Mouse (Mus musculus) megakaryocyte, embryonic 14.5 days (primary cell): ENCODE measurements around the gene Wdtc1. TPM values are rescaled to one million over a fixed set of nuclear protein-coding genes. Genes with fewer than 3 reads are reported as not detected.

Experiments used
- H3K27me3 ChIP-seq: replicated peaks from 2 replicates; pipeline ENCODE3; 2012; ENCODE audit warnings: inconsistent platforms
- H3K36me3 ChIP-seq: replicated peaks from 2 replicates; pipeline ENCODE3; 2012; ENCODE audit warnings: low read length, inconsistent platforms, mixed read lengths
- H3K4me1 ChIP-seq: 2 replicates; pipeline ENCODE4 v1.6.1; 2012; ENCODE audit warnings: inconsistent platforms
- H3K4me3 ChIP-seq: replicated peaks from 2 replicates; pipeline ENCODE3; 2012; ENCODE audit warnings: moderate library complexity, mild to moderate bottlenecking, inconsistent platforms
- H3K9me3 ChIP-seq: 2 replicates; pipeline ENCODE4 v1.6.1; 2012; ENCODE audit warnings: inconsistent platforms
- FLI1 ChIP-seq: IDR thresholded peaks from 2 replicates; pipeline ENCODE4 v1.6.1; 2012; ENCODE audit warnings: low read length, inconsistent platforms, mixed read lengths
- GATA1 ChIP-seq: IDR thresholded peaks from 3 replicates; pipeline ENCODE4 v1.6.1; 2012; ENCODE audit warnings: mixed read lengths, low read length, inconsistent platforms, borderline replicate concordance
- polyA plus RNA-seq: library from polyadenylated mRNA; stranded (reverse); fragments of >175 nt; gene quantifications from 2 replicates; pipeline ENCODE4 v1.2.3, GENCODE M21; 2012; ENCODE audit warnings: low replicate concordance; ENCODE audit not compliant: insufficient read depth

Wdtc1 gene
- polyA plus RNA-seq, 1 experiment = 85.7 TPM

GRCm38 (mm10) chr4:133379046-133379347 lies 25.7 kb upstream of the Wdtc1 start:
- H3K4me3 ChIP-seq = peak overlapping the region; percentile 80
- TF ChIP-seq FLI1 (no peak), GATA1 (no peak)
- H3K4me1 ChIP-seq = peaks cover 76% of the 10 kb centered on the region
- no peaks in the 10 kb centered on the region for H3K27me3 ChIP-seq
- no peaks in the 10 kb centered on the region for H3K9me3 ChIP-seq
- peaks cover 66% of the 10 kb centered on the region for H3K36me3 ChIP-seq

DNA sequence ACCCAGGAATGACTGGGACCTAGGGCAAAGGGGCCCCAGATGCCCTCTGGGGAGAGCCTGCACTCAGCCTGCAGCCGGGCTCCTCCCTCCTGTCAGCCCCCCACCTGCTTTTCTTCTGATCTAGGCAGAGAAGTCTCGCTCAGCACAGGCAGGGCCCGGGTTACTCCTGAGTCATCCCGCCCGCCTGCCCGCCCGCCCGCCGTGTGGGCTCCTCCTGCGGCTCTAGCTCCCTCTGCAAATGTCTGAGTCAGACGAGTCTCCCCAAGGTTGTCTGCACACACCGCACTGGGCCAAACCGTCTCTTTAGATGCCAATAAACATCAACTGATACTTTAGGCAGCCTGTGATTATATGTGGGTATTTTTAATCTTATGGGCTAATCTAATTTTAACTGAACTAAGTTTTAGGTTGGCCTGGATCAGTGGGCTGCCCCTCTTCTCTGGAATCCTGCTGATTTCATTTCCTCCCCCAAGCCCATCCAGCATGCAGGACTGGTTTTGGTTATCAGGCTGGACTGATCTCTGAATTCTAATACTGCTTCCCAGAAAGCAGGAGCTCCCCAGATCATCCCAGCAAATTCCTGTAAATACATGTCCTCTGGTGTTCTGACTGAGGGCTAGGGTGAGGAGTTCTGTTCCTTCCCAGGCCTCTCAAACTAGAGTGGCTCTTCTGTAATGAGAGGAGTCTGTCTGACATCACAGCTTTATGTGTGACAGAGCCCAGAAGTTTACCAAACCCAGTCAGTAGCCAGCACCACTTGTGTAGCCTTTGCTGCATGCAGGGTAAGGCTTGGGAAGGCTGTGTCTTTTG lies 25.2 kb upstream of the Wdtc1 start:
- H3K4me1 ChIP-seq = peaks cover 82% of the 10 kb centered on the region
- H3K4me3 ChIP-seq = peak overlapping the region; percentile 80
- TF ChIP-seq FLI1 (no peak), GATA1 (no peak)
- H3K36me3 ChIP-seq = peaks cover 67% of the 10 kb centered on the region
- no peaks in the 10 kb centered on the region for H3K9me3 ChIP-seq
- H3K27me3 ChIP-seq = no peaks in the 10 kb centered on the region

DNA sequence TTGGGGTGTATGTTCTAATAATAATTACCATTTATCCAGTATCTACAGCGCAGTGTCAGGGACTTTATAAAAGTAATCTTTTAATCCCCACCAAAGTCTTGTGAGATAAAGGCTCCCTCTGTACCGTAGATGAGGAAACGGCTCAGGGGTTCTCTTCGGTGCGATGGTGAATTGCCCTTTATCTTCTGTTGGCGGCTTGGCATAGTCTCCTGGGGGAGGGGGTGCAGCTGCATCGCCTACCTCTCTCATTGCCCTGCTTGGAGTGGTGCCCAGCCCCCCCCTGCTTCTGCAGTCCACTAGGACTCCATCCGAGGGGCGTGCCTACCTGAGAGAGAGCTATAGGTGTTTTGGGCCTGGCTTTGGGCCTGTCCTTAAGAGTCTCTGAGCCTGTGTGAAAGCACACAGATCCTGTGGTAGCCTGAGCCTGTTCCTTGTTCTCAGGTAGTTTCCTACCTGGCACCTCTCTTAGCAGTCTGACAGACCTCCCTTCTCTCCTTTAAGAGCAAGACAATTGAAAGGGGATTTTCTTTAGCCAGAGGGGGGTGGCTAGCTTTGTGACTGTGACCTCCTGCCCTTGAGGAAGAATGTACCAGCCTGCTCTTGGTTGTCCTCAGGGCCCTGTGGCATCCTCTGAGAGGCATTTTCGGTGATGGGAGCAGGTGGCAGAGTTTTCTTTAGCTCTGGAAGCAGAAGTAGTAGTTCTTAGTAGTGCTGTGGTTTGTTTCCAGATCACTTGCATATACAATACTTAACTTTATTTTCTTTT lies 22.7 kb upstream of the Wdtc1 start:
- H3K27me3 ChIP-seq = no peaks in the 10 kb centered on the region
- TF ChIP-seq FLI1 (no peak), GATA1 (no peak)
- no peaks in the 10 kb centered on the region for H3K9me3 ChIP-seq
- H3K4me1 ChIP-seq = peaks cover 99% of the 10 kb centered on the region
- H3K36me3 ChIP-seq = peaks cover 66% of the 10 kb centered on the region
- peak overlapping the region; percentile 14 for H3K4me3 ChIP-seq

GRCm38 (mm10) chr4:133374011-133374410 lies 20.7 kb upstream of the Wdtc1 start:
- TF ChIP-seq FLI1 (no peak), GATA1 (no peak)
- no peaks in the 10 kb centered on the region for H3K9me3 ChIP-seq
- peaks cover 91% of the 10 kb centered on the region for H3K4me1 ChIP-seq
- H3K27me3 ChIP-seq = no peaks in the 10 kb centered on the region
- H3K36me3 ChIP-seq = peaks cover 52% of the 10 kb centered on the region
- H3K4me3 ChIP-seq = peak overlapping the region; percentile 29

- TF ChIP-seq FLI1 (no peak), GATA1 (no peak)
- H3K9me3 ChIP-seq = peaks cover 2% of the 10 kb centered on the region
- peaks cover 47% of the 10 kb centered on the region for H3K36me3 ChIP-seq
- peak overlapping the region; percentile 99 for H3K4me3 ChIP-seq
- H3K27me3 ChIP-seq = no peaks in the 10 kb centered on the region
- H3K4me1 ChIP-seq = peaks cover 76% of the 10 kb centered on the region
Observed at GRCm38 (mm10) chr4:133372278-133372665, 19.0 kb upstream of the Wdtc1 start.

- Histone ChIP-seq H3K4me3 (peak overlapping the region; percentile 99), H3K27me3 (no peaks in the 10 kb centered on the region), H3K4me1 (peaks cover 71% of the 10 kb centered on the region), H3K36me3 (peaks cover 44% of the 10 kb centered on the region), H3K9me3 (peaks cover 6% of the 10 kb centered on the region)
- no peak for TF ChIP-seq GATA1
- TF ChIP-seq FLI1 = no peak
Observed at GRCm38 (mm10) chr4:133371621-133372277, 18.5 kb upstream of the Wdtc1 start.

DNA sequence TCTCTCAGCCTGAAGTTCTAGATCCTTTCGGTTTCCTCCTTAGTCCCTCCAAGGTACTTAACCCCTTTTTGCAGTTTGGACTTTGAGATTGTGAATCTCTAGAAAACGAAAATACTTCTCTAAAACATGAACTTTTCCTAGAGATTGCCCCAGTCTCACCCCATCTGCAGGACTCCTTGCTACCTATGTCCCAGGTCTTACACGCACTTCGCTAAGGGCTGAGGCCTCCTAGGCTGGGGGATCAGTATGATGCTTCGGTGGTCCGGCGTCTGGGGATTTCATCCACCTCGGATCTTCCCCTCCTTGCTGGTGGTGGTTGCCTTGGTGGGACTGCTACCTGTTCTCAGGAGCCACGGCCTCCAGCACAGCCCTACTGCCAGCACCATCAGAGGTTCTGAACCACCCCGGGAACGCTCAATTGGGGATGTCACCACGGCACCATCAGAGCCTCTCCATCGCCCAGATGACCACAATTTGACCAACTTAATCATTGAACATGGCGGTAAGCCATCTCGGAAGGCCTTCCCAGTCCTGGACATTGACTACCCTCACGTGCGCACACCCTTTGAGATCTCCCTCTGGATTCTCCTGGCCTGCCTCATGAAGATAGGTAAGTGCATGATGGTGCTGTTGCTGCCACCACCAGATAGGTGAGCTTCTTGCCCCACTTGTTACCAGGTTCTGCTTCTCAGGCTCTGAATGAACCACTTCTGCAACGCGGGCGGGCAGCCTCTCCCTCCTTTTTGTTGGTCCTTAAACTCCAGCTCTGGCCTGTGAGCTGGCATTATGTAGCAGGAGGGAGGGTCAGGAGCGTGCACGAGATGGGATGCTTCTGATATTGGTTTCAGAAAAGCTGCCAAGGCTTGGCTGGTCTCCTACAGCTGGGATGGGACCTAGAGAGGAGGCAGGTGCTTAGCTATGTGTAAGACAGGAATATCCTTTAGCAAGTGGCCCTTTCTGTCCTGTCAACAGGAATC lies 17.3 kb upstream of the Wdtc1 start:
- Histone ChIP-seq H3K4me1 (peaks cover 59% of the 10 kb centered on the region), H3K36me3 (peaks cover 34% of the 10 kb centered on the region), H3K9me3 (peaks cover 6% of the 10 kb centered on the region), H3K4me3 (peak overlapping the region; percentile 99), H3K27me3 (no peaks in the 10 kb centered on the region)
- TF ChIP-seq GATA1 (no peak), FLI1 (no peak)

GRCm38 (mm10) chr4:133369553-133370297 lies 16.4 kb upstream of the Wdtc1 start, which contains the start of gene Slc9a1:
Gene Slc9a1 (plus strand): TSS chr4:133369706.
- peaks cover 6% of the 10 kb centered on the region for H3K9me3 ChIP-seq
- H3K4me1 ChIP-seq = peaks cover 51% of the 10 kb centered on the region
- no peaks in the 10 kb centered on the region for H3K27me3 ChIP-seq
- peaks cover 25% of the 10 kb centered on the region for H3K36me3 ChIP-seq
- TF ChIP-seq GATA1 (no peak), FLI1 (no peak)
- peak within 1 kb of the TSS; percentile 99 for H3K4me3 ChIP-seq
